Comparison of ENCODE assay signal across 8 mouse cellular contexts in the genomic region with DNA sequence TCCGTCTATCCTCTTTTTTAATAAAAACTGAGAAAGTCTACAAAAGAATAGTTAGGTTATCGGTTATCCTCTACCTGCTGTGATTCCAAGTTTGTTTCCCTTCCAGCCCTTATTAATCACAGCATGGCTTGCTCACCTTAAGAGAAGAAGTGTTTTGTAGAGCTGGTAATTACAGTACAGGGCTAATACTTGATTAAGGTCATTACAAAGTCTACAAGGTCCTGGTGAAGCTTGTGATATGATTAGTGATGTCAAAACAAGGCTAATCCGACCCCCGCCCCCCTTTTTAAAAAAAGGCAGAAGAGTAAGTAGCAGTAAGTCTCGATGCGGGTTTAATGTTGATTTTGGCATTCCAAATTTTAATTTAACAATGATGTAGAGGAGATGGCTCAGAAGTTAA. TPM values are rescaled to one million over a fixed set of nuclear protein-coding genes. Genes with fewer than 3 reads are reported as not detected.
DNase-seq lines count a peak whose midpoint lies in the region; ATAC-seq and TF ChIP-seq lines count a peak whose summit lies in the region.

No protein-coding gene starts in this region.

- no peaks in the 10 kb centered on the region for H3K27me3 ChIP-seq in kidney, postnatal 0 days (ENCODE audit: insufficient read depth, low read length)
- no peaks in the 10 kb centered on the region for H3K27me3 ChIP-seq in intestine, embryonic 15.5 days (replicated peaks)
- H3K27me3 ChIP-seq in myocyte (ENCODE audit: control insufficient read depth, insufficient read depth, insufficient read length), result no peaks in the 10 kb centered on the region

- no peaks in the 10 kb centered on the region for H3K9me3 ChIP-seq in kidney, postnatal 0 days (replicated peaks; ENCODE audit: low read length)
- H3K9me3 ChIP-seq in intestine, embryonic 15.5 days, result no peaks in the 10 kb centered on the region

- no peak overlapping the region for H3ac ChIP-seq in myocyte (ENCODE audit: control insufficient read depth, insufficient read length)

- peak overlapping the region; percentile 71; the same call in 1 of the 2 replicates for H3K27ac ChIP-seq in kidney, postnatal 0 days
- H3K27ac ChIP-seq in embryonic fibroblast, embryonic 13.5 days (ENCODE audit: insufficient read depth, low read length), result peak overlapping the region; percentile 55; the same call in 1 of the 2 replicates
- H3K27ac ChIP-seq in intestine, embryonic 15.5 days, result peak overlapping the region; percentile 75

- no peaks in the 10 kb centered on the region for H3K4me1 ChIP-seq in kidney, postnatal 0 days (replicated peaks; ENCODE audit: insufficient read depth, low read length)
- H3K4me1 ChIP-seq in embryonic fibroblast, embryonic 13.5 days (ENCODE audit: control insufficient read depth, insufficient read depth, low read length), result no peaks in the 10 kb centered on the region
- H3K4me1 ChIP-seq in intestine, embryonic 15.5 days (replicated peaks), result peaks cover 10% of the 10 kb centered on the region

- peak overlapping the region; percentile 41 for H3K4me2 ChIP-seq in kidney, postnatal 0 days (ENCODE audit: low read length)
- peak overlapping the region; percentile 49 for H3K4me2 ChIP-seq in intestine, embryonic 15.5 days (replicated peaks)
- H3K4me2 ChIP-seq in myocyte (ENCODE audit: low read depth), result peak overlapping the region; percentile 99

- no peaks in the 10 kb centered on the region for H3K79me2 ChIP-seq in myocyte (ENCODE audit: control insufficient read depth, insufficient read depth)

- H3K36me3 ChIP-seq in kidney, postnatal 0 days (ENCODE audit: insufficient read depth, low read length), result no peaks in the 10 kb centered on the region
- no peaks in the 10 kb centered on the region for H3K36me3 ChIP-seq in intestine, embryonic 15.5 days
- H3K36me3 ChIP-seq in myocyte (ENCODE audit: control insufficient read depth, insufficient read depth), result no peaks in the 10 kb centered on the region

- WGBS in kidney, postnatal 0 days, result 64% methylated on average over 6 of the region's 6 CpGs
- 73% methylated on average over 6 of the region's 6 CpGs for WGBS in intestine, embryonic 15.5 days

- no peak for DNase-seq in kidney, postnatal 0 days (ENCODE audit: low spot score)
- DNase-seq in kidney, adult 11 months, result no peak
- no peak for DNase-seq in thymus, postnatal 0 days (ENCODE audit: low spot score)
- no peak for DNase-seq in layer of hippocampus, adult 9-10 months (ENCODE audit: low spot score)
- no peak for DNase-seq in adrenal gland, postnatal 14 days

- no peak overlapping the region for H3K4me3 ChIP-seq in kidney, postnatal 0 days (replicated peaks; ENCODE audit: low read depth, low read length)
- no peak overlapping the region for H3K4me3 ChIP-seq in embryonic fibroblast, embryonic 13.5 days (ENCODE audit: insufficient read depth, low read length)
- no peak overlapping the region for H3K4me3 ChIP-seq in intestine, embryonic 15.5 days (replicated peaks)
- H3K4me3 ChIP-seq in myocyte, result no peak overlapping the region

- TF ChIP-seq CTCF in kidney, postnatal 0 days (IDR thresholded peaks at IDR 0.05; ENCODE audit: low read depth), result no peak
- no peak for TF ChIP-seq CTCF in embryonic fibroblast, embryonic 13.5 days (IDR thresholded peaks at IDR 0.05; ENCODE audit: borderline replicate concordance, insufficient read depth, low read length)

- H3K9ac ChIP-seq in kidney, postnatal 0 days (ENCODE audit: low read depth, low read length), result no peak overlapping the region
- no peak overlapping the region for H3K9ac ChIP-seq in intestine, embryonic 15.5 days

- ATAC-seq in kidney, postnatal 0 days (replicated peaks; ENCODE audit: low FRiP score, low read depth), result no peak
- no peak for ATAC-seq in intestine, embryonic 15.5 days

- no peak for TF ChIP-seq POLR2A in embryonic fibroblast, embryonic 13.5 days (IDR thresholded peaks at IDR 0.05; ENCODE audit: low read depth, low read length)
- no peak for TF ChIP-seq POLR2A in myocyte (IDR thresholded peaks at IDR 0.05; ENCODE audit: insufficient read length, low read depth)

TF ChIP-seq in myocyte, 11 proteins besides CTCF, POLR2A, EP300 and RAD21:
- TF ChIP-seq MAX (IDR thresholded peaks at IDR 0.05; ENCODE audit: low read depth), result no peak
- TF ChIP-seq CEBPB (IDR thresholded peaks at IDR 0.05; ENCODE audit: insufficient read depth, poor library complexity, severe bottlenecking), result no peak
- TF ChIP-seq USF1 (IDR thresholded peaks at IDR 0.05; ENCODE audit: low read depth), result no peak
- no peak for TF ChIP-seq MYOD1 (IDR thresholded peaks at IDR 0.05; ENCODE audit: control insufficient read depth in 1 of 3, insufficient read length in 2 of 3, low read depth in 2 of 3)
- TF ChIP-seq MYOG (IDR thresholded peaks at IDR 0.05; ENCODE audit: control insufficient read depth in 1 of 3, insufficient read depth in 1 of 3, insufficient read length in 2 of 3, low read depth in 2 of 3), result no peak
- no peak for TF ChIP-seq REST (IDR thresholded peaks at IDR 0.05; ENCODE audit: insufficient read depth, insufficient read length)
- no peak for TF ChIP-seq TCF3 (IDR thresholded peaks at IDR 0.05; ENCODE audit: insufficient read length, low read depth)
- no peak for TF ChIP-seq E2F4 (IDR thresholded peaks at IDR 0.05; ENCODE audit: insufficient read depth)
- TF ChIP-seq SRF (IDR thresholded peaks at IDR 0.05; ENCODE audit: control insufficient read depth, insufficient read length, low read depth), result no peak
- no peak for TF ChIP-seq TCF12 (IDR thresholded peaks at IDR 0.05; ENCODE audit: insufficient read depth, poor library complexity, severe bottlenecking)
- TF ChIP-seq POLR2AphosphoS2 (IDR thresholded peaks at IDR 0.05; ENCODE audit: insufficient read length, low read depth), result no peak
TF ChIP-seq in myocyte: peak in this region for 0.

RNA-seq across cellular contexts. Expression of a gene that starts 0.7 kb away (rescaled TPM):
- polyA plus RNA-seq in kidney, postnatal 0 days (2015; fragmentation: Nextera tagmentation; extraction: Ambion mirVana), result 5.2 and 7.4 TPM in 2 replicates
- 2.8 and 3.8 TPM in 2 replicates for polyA plus RNA-seq in embryonic fibroblast, embryonic 13.5 days (2011; ENCODE audit: insufficient read length, low read depth, missing spikeins)
- polyA plus RNA-seq in intestine, embryonic 15.5 days (2015; fragmentation: Nextera tagmentation; extraction: Ambion mirVana), result 4.7 and 5.7 TPM in 2 replicates
- polyA plus RNA-seq in myocyte (2012; fragmentation: generic; extraction: Trizol), result 0.56 TPM
- polyA plus RNA-seq in thymus, postnatal 0 days (2015; fragmentation: Nextera tagmentation; extraction: Ambion mirVana), result 22.4 and 29.5 TPM in 2 replicates
- total RNA-seq in adrenal gland, postnatal 14 days (2021), result 161 and 165 TPM in 2 replicates

RNA-seq across cellular contexts. Expression of a gene that starts 3.4 kb away (rescaled TPM):
- polyA plus RNA-seq in kidney, postnatal 0 days (2015; fragmentation: Nextera tagmentation; extraction: Ambion mirVana), result not detected in 2 replicates
- polyA plus RNA-seq in embryonic fibroblast, embryonic 13.5 days (2011; ENCODE audit: insufficient read length, low read depth, missing spikeins), result not detected in 2 replicates
- not detected in 2 replicates for polyA plus RNA-seq in intestine, embryonic 15.5 days (2015; fragmentation: Nextera tagmentation; extraction: Ambion mirVana)
- polyA plus RNA-seq in myocyte (2012; fragmentation: generic; extraction: Trizol), result 0.05 TPM
- polyA plus RNA-seq in thymus, postnatal 0 days (2015; fragmentation: Nextera tagmentation; extraction: Ambion mirVana), result not detected in 2 replicates
- total RNA-seq in adrenal gland, postnatal 14 days (2021), result 0.37 and 0.83 TPM in 2 replicates

RNA-seq across cellular contexts. Expression of a gene that starts 11.7 kb away (rescaled TPM):
- 16.8 and 18.0 TPM in 2 replicates for polyA plus RNA-seq in kidney, postnatal 0 days (2015; fragmentation: Nextera tagmentation; extraction: Ambion mirVana)
- polyA plus RNA-seq in embryonic fibroblast, embryonic 13.5 days (2011; ENCODE audit: insufficient read length, low read depth, missing spikeins), result 4.6 and 7.9 TPM in 2 replicates
- polyA plus RNA-seq in intestine, embryonic 15.5 days (2015; fragmentation: Nextera tagmentation; extraction: Ambion mirVana), result 6.4 and 7.9 TPM in 2 replicates
- 5.1 TPM for polyA plus RNA-seq in myocyte (2012; fragmentation: generic; extraction: Trizol)
- 9.4 and 9.7 TPM in 2 replicates for polyA plus RNA-seq in thymus, postnatal 0 days (2015; fragmentation: Nextera tagmentation; extraction: Ambion mirVana)
- 29.0 and 39.1 TPM in 2 replicates for total RNA-seq in adrenal gland, postnatal 14 days (2021)

RNA-seq across cellular contexts. Expression of a gene that starts 15.0 kb away (rescaled TPM):
- 132 and 139 TPM in 2 replicates for polyA plus RNA-seq in kidney, postnatal 0 days (2015; fragmentation: Nextera tagmentation; extraction: Ambion mirVana)
- 55.6 and 62.4 TPM in 2 replicates for polyA plus RNA-seq in embryonic fibroblast, embryonic 13.5 days (2011; ENCODE audit: insufficient read length, low read depth, missing spikeins)
- 79.3 and 89.9 TPM in 2 replicates for polyA plus RNA-seq in intestine, embryonic 15.5 days (2015; fragmentation: Nextera tagmentation; extraction: Ambion mirVana)
- polyA plus RNA-seq in myocyte (2012; fragmentation: generic; extraction: Trizol), result 113 TPM
- 61.5 and 62.8 TPM in 2 replicates for polyA plus RNA-seq in thymus, postnatal 0 days (2015; fragmentation: Nextera tagmentation; extraction: Ambion mirVana)
- 84.6 and 133 TPM in 2 replicates for total RNA-seq in adrenal gland, postnatal 14 days (2021)

RNA-seq across cellular contexts. Expression of a gene that starts 15.2 kb away (rescaled TPM):
- 0.75 and 1.1 TPM in 2 replicates for polyA plus RNA-seq in kidney, postnatal 0 days (2015; fragmentation: Nextera tagmentation; extraction: Ambion mirVana)
- polyA plus RNA-seq in embryonic fibroblast, embryonic 13.5 days (2011; ENCODE audit: insufficient read length, low read depth, missing spikeins), result 0.79 and 0.82 TPM in 2 replicates
- 1.3 and 1.5 TPM in 2 replicates for polyA plus RNA-seq in intestine, embryonic 15.5 days (2015; fragmentation: Nextera tagmentation; extraction: Ambion mirVana)
- 1.3 TPM for polyA plus RNA-seq in myocyte (2012; fragmentation: generic; extraction: Trizol)
- polyA plus RNA-seq in thymus, postnatal 0 days (2015; fragmentation: Nextera tagmentation; extraction: Ambion mirVana), result 1.6 and 2.0 TPM in 2 replicates
- 6.6 and 8.0 TPM in 2 replicates for total RNA-seq in adrenal gland, postnatal 14 days (2021)

Comparison
In these comparisons a context has a peak if more than half of its experiments do, and no peak if none do; other contexts are left out.
1. H3K4me2 ChIP-seq: peak in every context shown above with its lines; median percentile 99 in myocyte; 49 in intestine, embryonic 15.5 days; 41 in kidney, postnatal 0 days.